Comparison of ENCODE assay signal across 4 mouse cellular contexts in genomic region chr4:146052536-146052935, GRCm38 (mm10).
DNase-seq lines count a peak whose midpoint lies in the region.

No protein-coding gene starts in this region.

- DNase-seq in NIH3T3 (ENCODE audit: low read depth) = peak; percentile 1
- peak; percentile 16 for DNase-seq in ZHBTc4 (ENCODE audit: low read depth, low spot score)
- peak; percentile 90 for DNase-seq in heart, adult 11 months
- peak; percentile 15 to 65 for DNase-seq in spleen, postnatal 4 days (ENCODE audit: low spot score in 2 of 2)

Comparison
In these comparisons a context has a peak if more than half of its experiments do, and no peak if none do; other contexts are left out.
1. Peak in every context shown above with its lines: DNase-seq.
2. DNase-seq: peak in every context shown above with its lines; median percentile 90 in heart, adult 11 months; 40 in spleen, postnatal 4 days; 16 in ZHBTc4; 1 in NIH3T3.